Mouse (Mus musculus) gastrocnemius, postnatal 25 days (tissue): Measurements from ENCODE around the gene Omd. TPM values are rescaled to one million over a fixed set of nuclear protein-coding genes. Genes with fewer than 3 reads are reported as not detected.
"Not testable (repeated sequence)": the region's sequence is repeated elsewhere in the genome, so short reads cannot be mapped to it uniquely, and the experiment has no call there.

ENCODE experiments used
- DNase-seq: peaks from one replicate; pipeline ENCODE4 v3.0.0; 2022
- long read RNA-seq, 2 experiments: library from polyadenylated mRNA; stranded (forward); transcript quantifications; one replicate each; pipeline ENCODE4 v2.0.0; 2021
- total RNA-seq, 2 experiments: library from RNA; stranded (reverse); gene quantifications; 1 replicate in 1 of 2; 2 replicates in 1 of 2; pipeline ENCODE4 v1.2.3; 2021

Omd gene
- 1 to 10 TPM; 2.4 to 2.7 TPM for total RNA-seq
- long read RNA-seq, experiment 1, partial matches to known transcripts = 0 of 1 reads
- long read RNA-seq, experiment 1, other reads (novel, unspliced or antisense) = 1 of 1 reads
- long read RNA-seq, experiment 2 = 0 reads

DNA sequence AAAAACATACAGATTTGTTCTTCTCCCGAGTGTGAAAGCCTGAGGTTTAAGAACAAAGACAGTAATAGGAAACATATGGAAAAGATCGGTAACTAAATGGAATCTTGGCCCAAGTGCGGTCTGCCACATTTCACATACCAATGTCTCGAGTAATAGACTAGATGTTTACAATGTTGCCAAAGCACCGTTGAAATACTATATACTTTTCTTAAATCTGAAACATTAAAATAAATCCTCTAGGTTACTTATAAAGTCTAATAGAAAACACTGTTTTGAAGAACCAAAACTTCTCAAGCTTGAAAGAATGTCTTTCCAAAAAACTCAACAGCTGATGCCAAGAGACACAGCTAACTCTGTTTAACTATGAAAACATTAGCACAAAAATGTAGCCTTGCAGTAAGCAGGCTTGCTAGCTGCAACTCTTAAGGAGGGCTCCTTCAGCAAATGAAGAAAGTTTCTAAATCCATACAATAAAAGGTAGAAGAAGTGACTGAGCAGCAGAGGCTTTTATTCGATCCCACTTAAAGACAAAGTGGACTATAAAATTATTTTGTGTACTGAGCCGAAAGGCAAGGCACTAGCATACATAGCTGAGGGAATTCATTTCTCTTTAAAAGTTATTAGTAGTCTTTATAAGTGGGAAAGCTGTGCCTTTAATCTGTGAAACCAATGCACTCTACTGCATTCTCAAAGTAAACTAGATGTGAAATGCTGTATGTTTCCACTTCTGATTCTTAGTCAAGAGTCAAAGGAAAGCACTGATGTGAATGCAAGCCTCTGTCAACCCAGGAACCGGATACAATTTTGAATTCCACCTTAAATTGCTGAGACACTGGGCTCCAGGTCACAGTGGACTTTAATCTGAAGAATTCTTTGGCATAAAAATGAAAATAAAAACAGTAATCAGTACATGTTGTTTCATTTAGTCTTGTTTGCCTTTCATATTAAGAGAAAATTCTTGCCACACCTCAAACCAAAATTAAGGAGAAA, at the start of gene Omd:
Omd (plus strand) TSS at position 922 of the 990 bp plus-strand sequence.
- DNase-seq = no peak

DNA sequence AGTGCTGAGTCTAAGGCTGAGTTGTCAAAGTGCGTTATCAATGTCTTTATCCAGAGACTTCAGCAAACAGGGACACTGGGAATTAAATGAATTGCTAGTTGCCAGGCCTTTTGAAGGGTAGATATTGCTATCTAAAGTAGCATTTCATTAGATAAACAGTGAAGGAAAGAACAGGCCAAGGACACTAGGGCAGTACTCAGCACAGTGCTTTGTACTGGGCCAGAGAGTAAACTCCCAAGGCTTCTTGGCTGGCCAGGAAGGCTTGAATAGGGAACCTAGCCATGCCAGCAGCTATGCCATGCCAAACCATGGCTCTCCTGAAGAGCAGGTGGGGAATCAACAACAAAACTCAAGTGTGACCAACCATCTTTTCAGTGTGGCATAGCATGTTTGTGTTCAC, 45.3 kb upstream of the Omd start:
- no peak for DNase-seq

DNA sequence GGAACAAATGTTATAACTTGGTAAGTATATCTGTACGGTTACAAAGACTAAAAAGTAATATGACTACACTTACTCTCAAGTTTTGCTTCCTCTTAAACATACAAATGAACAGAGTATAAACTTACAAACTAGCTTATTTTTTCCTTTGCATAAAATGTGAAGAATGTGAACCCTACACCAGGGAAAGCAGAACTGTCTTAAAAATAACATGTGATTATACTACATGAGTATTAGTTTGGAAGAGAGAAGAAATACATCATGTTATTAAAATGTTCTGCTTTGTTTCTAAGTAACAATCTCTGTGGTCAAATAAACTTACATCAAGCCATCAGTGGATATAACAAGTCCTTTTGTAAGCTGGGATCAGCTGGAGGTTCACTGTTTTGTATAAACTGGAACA, 43.6 kb upstream of the Omd start:
- DNase-seq = no peak

DNA sequence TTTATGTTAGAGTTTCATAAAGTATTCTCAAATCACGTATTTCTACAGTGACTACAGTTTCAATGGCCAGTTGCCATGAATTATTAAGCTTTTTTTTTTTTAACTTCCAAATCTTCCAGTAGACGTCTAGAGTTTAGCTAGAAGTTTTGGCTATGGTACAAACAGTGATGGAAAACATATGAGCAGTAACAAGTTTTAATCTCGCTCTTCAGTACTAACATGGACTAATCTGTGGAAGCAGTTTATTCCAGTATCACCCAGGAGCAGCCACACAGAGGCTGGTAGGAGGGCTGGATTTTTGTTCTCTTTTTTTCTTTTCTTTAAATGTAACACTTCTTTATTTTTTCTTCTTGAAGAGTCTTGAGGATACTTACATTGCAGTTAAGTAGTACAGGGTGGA, 38.0 kb upstream of the Omd start, which contains the start of gene Aspn:
Aspn (plus strand) TSS at position 165 of the 400 bp plus-strand sequence.
- DNase-seq = no peak

DNA sequence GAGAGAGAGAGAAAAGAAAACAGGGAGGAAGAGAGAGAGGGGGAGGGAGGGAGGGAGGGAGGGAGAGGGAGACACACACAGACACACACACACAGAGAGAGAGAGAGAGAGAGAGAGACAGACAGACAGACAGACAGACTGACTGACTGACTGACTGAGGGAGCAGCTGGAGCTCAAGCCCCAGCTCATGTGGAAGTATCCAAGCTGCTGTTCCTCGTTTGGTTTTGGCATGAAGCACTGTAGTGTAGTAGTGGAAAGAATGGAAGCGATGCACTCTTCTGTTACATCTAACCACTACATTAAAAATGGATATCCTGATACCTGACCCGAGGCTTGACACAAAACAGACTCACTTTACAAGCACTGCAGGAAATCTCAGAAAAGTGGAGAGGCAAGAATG, 36.6 kb upstream of the Omd start:
- no peak for DNase-seq

DNA sequence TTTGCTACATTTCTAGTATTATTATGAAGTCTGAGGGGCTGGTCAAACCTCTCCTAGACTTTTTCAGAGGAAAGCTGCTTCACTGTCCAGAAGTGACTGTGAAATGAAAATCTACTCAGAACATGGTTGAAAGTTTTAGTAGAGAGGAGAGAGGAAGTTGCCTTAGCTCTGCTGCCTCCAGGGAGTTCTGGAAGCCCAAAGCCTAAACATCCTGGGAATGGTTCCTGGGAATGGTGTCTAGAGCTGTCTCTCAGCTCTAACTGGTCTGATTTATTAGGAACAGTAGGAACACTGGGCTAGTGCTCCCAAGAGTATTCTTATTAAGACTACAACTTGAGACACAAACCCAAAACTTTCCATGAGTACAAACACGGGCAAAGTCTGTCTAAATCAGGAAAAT, 35.7 kb upstream of the Omd start:
- DNase-seq = peak; percentile 37

DNA sequence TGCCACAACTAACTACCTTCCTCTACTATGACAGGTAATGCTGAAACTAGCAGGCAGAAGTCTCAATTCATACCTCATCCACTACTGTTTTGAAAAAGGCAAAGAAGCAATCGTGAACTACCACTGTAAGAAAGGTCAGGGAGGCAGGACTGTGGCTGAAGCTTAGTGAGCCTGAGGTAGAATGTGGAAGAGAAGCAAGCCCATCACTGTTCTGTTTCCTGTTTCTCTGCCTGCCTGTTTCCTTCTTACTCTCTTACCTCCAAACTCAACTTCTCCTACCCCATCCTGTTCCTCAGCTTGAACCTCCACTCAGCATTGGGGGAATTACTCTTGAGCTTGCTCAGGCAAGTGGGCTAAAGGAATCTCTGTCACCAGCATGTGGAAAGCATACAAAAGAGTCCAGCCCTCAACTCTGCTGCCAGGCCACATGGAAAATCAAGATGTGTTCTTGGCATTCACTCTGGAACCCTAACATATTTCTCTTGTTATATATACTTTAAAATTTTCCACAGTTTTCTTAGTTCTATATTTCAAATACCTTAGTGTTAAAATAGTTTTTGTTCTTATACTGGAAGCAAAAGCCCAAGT, 34.6 kb upstream of the Omd start:
- no peak for DNase-seq

DNA sequence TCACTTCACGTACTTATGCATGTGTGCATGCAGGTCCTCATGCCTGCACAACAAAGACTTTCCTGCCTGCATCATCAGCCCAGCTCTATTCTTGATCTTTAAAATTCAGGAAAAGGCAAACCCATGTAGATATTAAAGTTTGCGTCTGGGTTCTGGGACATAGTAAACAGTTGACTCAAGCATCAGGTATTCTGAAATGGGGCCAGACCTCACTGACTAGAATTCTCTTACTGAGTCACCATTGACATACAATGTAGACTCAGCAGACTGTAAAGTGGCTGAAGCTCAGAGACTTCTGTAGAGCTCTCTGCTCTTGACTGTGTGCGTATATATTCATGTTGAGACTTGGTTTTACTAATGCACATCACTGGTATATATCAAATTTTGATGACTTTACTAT, 32.6 kb upstream of the Omd start:
- DNase-seq = no peak

DNA sequence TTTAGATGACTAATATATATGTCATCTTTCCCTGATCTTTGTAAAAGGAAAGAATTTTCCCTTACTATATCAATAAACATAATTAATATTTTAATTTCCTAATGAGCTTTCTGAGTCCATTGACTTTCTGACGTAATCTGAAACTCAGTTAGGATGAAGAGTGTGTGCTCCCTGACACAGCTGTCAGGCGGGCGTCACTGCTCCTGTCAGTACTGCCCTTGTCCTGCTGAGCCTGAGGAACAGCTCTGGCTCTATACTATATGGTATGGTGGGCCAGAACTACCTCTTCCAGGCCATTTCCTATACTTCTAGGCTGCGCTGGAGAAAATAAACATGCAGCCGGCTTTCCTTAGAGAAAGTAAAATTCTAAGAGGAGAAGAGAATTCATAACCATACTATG, 27.7 kb upstream of the Omd start:
- no peak for DNase-seq

DNA sequence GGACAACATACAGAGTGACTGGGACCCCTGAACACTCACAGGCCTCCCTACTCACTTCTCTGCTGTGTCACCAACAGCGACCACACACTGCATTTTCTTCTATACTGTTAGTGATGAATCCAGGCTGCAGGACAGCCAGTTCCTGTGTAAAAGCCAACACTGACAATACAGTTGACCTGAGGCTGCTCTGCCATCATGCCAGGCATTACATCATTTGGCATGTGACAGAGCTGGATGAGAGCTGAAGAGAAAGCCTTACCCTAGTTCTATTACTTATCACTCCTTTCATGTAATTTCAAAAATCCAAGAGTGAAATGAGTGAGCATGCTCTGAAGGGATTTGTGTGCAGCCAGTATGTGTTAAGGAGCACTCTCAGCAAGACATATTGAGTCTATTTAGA, 26.1 kb upstream of the Omd start:
- DNase-seq = peak; percentile 49

DNA sequence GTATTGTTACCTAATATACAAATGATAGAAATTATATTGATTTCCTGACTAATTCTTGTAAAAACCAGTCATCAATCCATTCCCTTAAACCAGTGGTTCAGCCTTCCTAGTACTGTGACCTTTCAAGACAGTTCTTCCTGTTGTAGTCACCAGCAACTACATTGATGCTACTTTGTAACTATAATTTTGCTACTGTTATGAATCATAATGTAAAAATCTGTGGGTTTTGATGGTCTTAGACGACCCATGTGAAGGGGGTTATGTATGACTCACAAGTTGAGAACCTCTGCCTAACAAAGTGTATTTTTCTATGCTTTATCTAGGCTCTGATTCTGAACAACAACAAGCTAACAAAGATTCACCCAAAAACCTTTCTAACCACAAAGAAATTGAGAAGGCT, 25.3 kb upstream of the Omd start:
- no peak for DNase-seq

DNA sequence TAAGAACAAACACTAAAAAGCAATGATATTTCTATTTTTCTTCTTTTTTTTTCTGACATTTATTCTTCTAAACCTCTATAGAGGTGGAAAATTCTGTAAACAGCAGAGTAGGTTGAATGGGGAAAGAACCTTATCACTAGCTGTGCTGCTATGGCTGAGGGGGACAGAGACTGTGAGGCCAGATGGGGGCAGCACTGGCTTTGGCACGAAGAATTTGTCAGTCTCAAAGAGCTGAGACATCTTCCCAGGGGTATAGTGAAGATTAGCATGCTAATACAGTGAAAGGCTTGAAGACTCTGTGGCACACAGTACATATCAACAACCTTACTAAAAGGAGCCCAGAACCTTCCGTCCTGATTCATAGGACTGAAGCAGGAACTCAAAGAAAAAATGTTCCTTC, 23.1 kb upstream of the Omd start:
- peak; percentile 42 for DNase-seq

DNA sequence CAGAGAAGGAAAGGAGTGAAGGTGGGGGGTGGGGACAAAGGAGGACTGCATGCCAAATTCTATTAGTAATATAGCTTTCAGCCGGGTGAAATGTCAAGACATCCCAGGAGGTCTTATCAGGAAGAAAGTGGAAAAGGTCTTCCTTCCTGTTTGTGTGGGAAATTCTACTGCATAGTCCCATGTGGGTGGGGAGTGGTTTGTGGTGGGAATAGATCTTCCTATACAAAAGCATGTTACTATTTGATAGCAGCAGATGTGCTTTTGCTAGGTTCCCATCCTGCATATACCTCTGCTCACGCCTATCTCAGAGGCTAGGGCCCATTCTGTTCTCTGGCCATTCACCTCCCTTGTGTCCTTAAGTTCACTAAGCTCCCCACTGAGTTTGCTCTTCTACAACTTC, 21.4 kb upstream of the Omd start:
- DNase-seq = no peak

DNA sequence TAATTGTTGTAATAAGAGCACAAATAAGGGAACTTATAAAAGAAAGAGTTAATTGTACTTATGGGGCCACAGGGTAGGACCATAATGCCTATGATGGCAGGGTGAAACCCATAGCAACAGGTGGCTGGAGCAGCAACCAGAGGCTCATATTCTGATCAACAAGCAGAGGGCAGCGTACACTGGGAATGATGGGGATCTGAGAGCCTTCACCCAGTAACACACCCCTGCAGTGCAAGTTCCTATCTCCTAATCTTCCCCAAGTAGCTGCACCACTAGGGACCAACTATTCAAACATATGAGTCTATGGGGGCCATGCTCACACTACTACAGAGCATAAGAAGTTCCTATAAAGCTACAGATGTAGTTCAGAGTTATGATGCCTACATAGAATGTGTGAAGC, 17.9 kb upstream of the Omd start:
- DNase-seq = no peak

DNA sequence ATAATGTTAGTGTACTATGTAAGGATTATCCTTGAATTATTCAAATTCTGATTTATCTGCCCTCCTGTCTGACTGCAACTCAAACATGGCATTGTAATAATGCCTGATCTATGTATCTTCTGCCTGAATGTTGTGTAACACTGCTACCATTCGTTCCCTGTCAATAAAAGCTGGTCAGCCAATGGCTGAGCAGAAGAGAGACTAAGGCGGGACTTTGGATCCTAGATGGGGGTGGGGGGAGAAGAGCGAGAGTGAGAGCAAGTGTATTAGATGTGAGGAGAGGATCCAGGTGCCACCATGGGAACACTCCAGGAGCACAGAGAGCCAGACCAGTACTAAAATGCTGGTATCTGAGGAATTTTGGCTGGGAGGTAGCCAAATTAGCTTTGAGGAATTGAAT, 11.9 kb upstream of the Omd start:
- DNase-seq = no peak

DNA sequence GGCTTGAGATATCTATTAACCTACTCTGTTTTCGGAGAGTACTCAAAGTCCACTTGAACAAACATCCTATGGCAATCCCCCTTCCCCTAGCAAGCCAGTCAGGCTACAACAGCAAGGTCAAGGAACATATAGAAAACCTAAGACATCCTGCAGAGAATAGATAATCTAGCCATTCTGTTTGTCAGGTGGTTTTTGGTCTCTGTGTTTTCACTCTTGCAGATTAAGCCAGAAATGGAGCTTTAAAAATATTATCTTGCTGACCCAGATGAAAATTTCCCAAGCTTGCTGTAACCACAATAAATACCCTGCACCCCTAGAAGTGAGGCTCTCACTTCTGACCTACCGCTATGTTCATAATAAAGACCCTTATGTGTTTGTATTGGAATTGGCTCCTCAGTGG, 10.8 kb upstream of the Omd start:
- no peak for DNase-seq

DNA sequence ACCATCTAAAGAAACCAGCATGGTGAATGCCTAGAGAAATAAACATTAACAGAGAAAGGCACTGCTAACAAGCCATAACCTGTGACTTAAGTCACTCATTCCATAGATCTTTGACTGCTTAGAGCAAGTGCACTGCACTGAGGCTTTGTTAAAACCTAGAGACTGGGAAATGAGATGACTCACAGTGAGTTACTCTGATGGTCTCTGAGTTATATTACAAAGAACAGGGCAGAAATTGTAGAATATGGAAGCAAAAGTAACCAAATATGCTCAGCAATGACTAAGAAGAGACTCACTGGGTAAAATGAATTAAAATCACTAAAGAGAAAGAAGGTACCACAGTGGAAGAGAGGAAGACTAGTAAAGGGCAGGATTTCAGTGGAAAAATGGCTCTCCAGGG, 1.6 kb downstream of the Omd start:
- no peak for DNase-seq

DNA sequence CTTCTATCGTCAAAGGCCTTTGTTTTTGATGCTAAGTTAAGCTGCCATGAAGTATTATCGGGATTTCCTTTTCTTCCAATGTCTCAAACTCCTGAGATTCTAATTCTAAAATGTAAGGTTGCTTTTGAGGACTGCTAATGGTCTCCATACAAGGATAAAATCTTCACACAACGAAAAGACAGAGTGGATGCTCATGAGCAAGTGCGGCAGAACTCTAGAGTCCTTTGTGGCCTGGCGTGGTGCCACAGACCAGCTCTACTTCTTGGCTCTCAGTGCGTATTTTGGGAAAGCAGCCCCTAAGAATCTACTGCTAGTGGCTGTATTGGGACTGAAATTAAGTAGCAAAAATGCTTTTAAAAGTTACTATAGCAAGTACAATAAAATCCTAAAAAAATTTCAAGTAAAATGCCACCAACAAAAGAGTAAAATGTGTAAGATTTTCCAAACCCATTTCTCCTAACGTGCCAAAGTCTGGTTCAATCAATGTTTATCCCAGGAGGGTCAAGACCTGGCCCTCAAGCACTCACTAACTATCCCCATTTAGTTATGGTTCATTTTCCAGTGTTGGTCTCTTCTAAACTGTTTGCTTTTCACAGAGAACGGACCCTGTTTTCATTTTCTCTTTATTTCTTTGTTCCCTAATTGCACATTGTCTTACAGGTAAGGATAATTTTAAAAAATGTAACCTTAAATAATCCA, 2.2 kb downstream of the Omd start:
- DNase-seq = no peak

DNA sequence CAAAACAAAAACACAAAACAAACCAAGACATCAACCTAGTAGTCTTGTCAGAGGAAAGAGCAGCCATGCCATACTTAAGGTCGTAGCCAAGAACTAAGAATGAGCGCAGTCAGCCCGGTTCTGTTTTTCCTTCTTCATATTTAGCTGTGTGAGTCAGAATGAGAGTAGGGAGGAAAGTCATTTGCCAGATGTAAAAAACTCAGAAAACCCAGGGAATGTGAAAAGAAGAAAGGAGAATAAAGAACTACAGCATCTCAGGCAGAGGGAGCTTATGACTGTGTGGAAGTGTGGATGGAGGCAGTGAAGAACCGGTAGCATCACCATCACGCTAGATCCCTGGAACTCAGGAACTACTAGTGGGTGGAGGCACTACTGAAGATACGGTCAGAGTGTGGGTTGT, 3.8 kb downstream of the Omd start:
- DNase-seq = no peak

DNA sequence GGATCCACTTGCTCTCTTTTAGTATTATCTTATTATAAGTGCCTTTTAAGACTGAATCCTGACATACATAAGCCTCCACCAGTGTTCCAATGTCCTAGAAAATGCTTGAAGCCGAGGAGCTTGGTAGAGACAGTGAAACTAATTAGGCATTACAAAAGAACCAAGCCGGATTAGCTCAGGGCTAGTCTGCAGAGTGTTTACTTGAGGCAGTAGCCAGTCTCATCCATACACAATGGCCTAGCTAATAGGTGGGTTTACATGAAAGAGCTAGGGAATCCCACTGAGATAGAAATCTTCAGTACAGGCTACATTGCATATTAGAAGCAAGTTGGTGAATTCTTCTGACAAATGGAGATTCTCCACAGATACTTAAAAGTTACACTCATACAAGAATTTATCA, 20.3 kb downstream of the Omd start:
- not testable (repeated sequence) for DNase-seq

DNA sequence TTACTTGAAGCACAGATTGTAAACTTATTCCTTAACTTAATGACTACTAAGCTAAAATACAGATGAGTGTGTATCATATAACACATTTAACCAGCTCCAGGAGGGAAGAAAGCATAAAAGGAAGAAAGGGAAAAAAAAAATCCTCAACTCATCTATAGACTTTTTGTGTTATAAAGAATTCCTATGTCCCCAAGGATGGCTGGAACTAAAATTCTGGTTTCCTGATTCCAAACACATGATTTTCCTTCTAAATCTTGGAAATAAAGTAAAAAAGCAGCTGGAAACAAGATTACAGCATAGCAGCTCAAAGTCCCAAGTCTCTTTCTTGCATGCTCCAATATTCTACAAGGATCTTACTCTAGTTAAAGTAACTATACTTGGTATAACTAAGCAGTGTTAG, 21.3 kb downstream of the Omd start:
- DNase-seq = no peak

DNA sequence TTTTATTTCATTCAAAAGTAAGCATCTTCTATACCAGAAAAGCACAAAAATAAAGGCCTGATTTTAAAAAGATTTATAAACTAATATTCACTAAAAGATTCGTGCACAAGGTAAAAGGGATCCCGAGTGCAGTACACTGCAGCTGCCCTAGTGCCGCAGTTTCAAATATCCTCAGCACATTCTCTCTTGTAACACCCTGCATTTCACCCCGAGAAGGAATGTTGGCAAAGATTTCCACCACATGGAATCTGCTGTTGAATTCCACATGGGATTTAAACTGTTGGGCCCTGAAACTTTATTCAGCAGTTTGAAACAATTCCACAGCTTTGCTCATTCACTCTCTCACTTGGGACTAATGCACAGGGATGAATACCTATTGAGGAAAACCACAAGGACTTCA, 25.5 kb downstream of the Omd start, which contains the start of gene Ogn:
Ogn (plus strand) TSS at position 333 of the 400 bp plus-strand sequence.
- peak; percentile 42 for DNase-seq
